Mouse (Mus musculus) forebrain, embryonic 14.5 days (tissue): ENCODE data around the gene Kmt2e. TPM values are rescaled to one million over a fixed set of nuclear protein-coding genes. Genes with fewer than 3 reads are reported as not detected.

Experiments used
- ATAC-seq: fragments of 200-750 bp; cut with Nextera tagmentation; 2 replicates; pipeline ENCODE4 v1.8.0; 2017; ENCODE audit warnings: mild to moderate bottlenecking, moderate library complexity
- DNase-seq: peaks from one replicate; pipeline ENCODE4 v3.0.0-alpha.2; 2015; ENCODE audit warnings: low spot score
- H3K27ac ChIP-seq: fragments of 300-500 bp; sonication (generic); 2 replicates; pipeline ENCODE4 v1.5.1; 2014; ENCODE audit warnings: low read depth, mild to moderate bottlenecking, control low read depth, low read length, moderate library complexity
- H3K27me3 ChIP-seq: fragments of 300-500 bp; sonication (generic); replicated peaks from 2 replicates; pipeline ENCODE4 v1.6.1; 2014; ENCODE audit warnings: low read length, control low read depth, mixed read lengths; ENCODE audit not compliant: control insufficient read depth, insufficient read depth
- H3K36me3 ChIP-seq: fragments of 300-500 bp; sonication (generic); 2 replicates; pipeline ENCODE4 v1.6.1; 2014; ENCODE audit warnings: low read length, control low read depth; ENCODE audit not compliant: control insufficient read depth, insufficient read depth
- H3K4me1 ChIP-seq: fragments of 300-500 bp; sonication (generic); 2 replicates; pipeline ENCODE4 v1.6.1; 2014; ENCODE audit warnings: antibody characterized with exemption, low read length, control low read depth; ENCODE audit not compliant: control insufficient read depth, insufficient read depth
- H3K4me2 ChIP-seq: fragments of 300-500 bp; sonication (generic); 2 replicates; pipeline ENCODE4 v1.6.1; 2014; ENCODE audit warnings: mild to moderate bottlenecking, control low read depth, low read length
- H3K4me3 ChIP-seq: fragments of 300-500 bp; sonication (generic); 2 replicates; pipeline ENCODE4 v1.5.1; 2014; ENCODE audit warnings: low read depth, low read length, control low read depth
- H3K9ac ChIP-seq: fragments of 300-500 bp; sonication (generic); 2 replicates; pipeline ENCODE4 v1.6.1; 2014; ENCODE audit warnings: mild to moderate bottlenecking, low read length, control low read depth, moderate library complexity
- H3K9me3 ChIP-seq: fragments of 300-500 bp; sonication (generic); replicated peaks from 2 replicates; pipeline ENCODE4 v1.6.1; 2016; ENCODE audit warnings: low read length, control low read depth, mixed read lengths; ENCODE audit not compliant: control insufficient read depth
- WGBS: fragments of 180-500 bp; shearing (Covaris S2); extraction: QIAGEN DNeasy Blood & Tissue Kit; methylation state at CpG from one replicate; pipeline ENCODE4 v1.1.7; 2014; 5-methylcytosine and 5-hydroxymethylcytosine counted together
- polyA plus RNA-seq: library from polyadenylated mRNA; unstranded; fragments of >200 nt; fragmentation: Nextera tagmentation; extraction: Ambion mirVana; gene quantifications from 2 replicates; pipeline ENCODE4 v1.2.1, GENCODE M21; 2014

Gene Kmt2e
- polyA plus RNA-seq, 1 experiment from 2014 or later, result 131 TPM

GRCm38 (mm10) chr5:23512556-23512955 lies 78.3 kb downstream of the Kmt2e start:
- Histone ChIP-seq H3K36me3 (peaks cover 52% of the 10 kb centered on the region), H3K4me3 (no peak overlapping the region), H3K4me1 (no peaks in the 10 kb centered on the region), H3K4me2 (no peak overlapping the region), H3K9ac (no peak overlapping the region), H3K9me3 (no peaks in the 10 kb centered on the region), H3K27me3 (no peaks in the 10 kb centered on the region), H3K27ac (no peak overlapping the region)
- DNase-seq (no peak), ATAC-seq (no peak)
- WGBS, result 96% methylated on average over 7 of the region's 7 CpGs

- DNase-seq, result no peak
- 95% methylated on average over 13 of the region's 13 CpGs for WGBS
Measured at GRCm38 (mm10) chr5:23513468-23513867, 79.2 kb downstream of the Kmt2e start.

GRCm38 (mm10) chr5:23515038-23515437 lies 80.8 kb downstream of the Kmt2e start:
- Histone ChIP-seq H3K36me3 (peaks cover 47% of the 10 kb centered on the region), H3K27ac (no peak overlapping the region), H3K27me3 (no peaks in the 10 kb centered on the region), H3K4me1 (0 out of 2 replicates have a peak, but pooled peaks cover 3% of the 10 kb centered on the region), H3K9me3 (no peaks in the 10 kb centered on the region), H3K9ac (no peak overlapping the region), H3K4me3 (no peak overlapping the region), H3K4me2 (no peak overlapping the region)
- WGBS, result 91% methylated on average over 10 of the region's 10 CpGs
- DNase-seq (no peak), ATAC-seq (no peak)

More at GRCm38 (mm10) chr5:23513468-23513867, 79.2 kb downstream of the Kmt2e start:
- ATAC-seq, result no peak
- Histone ChIP-seq H3K27ac (no peak overlapping the region), H3K27me3 (no peaks in the 10 kb centered on the region), H3K4me2 (no peak overlapping the region), H3K9ac (no peak overlapping the region), H3K4me1 (no peaks in the 10 kb centered on the region), H3K36me3 (peaks cover 51% of the 10 kb centered on the region), H3K9me3 (no peaks in the 10 kb centered on the region), H3K4me3 (no peak overlapping the region)

GRCm38 (mm10) chr5:23516962-23517361 lies 82.7 kb downstream of the Kmt2e start:
- ATAC-seq (no peak), DNase-seq (peak; percentile 27)
- no peak overlapping the region for H3K4me3 ChIP-seq
- H3K9ac ChIP-seq, result no peak overlapping the region
- WGBS, result 62% methylated on average over 3 of the region's 3 CpGs
- no peaks in the 10 kb centered on the region for H3K9me3 ChIP-seq
- no peak overlapping the region for H3K4me2 ChIP-seq
- 0 out of 2 replicates have a peak, but pooled peaks cover 3% of the 10 kb centered on the region for H3K4me1 ChIP-seq
- H3K27ac ChIP-seq, result no peak overlapping the region
- no peaks in the 10 kb centered on the region for H3K27me3 ChIP-seq
- peaks cover 44% of the 10 kb centered on the region for H3K36me3 ChIP-seq

- no peak overlapping the region for H3K4me2 ChIP-seq
- H3K27ac ChIP-seq, result peak overlapping the region; percentile 28; the same call in 1 of the 2 replicates
- ATAC-seq (no peak), DNase-seq (no peak)
- no peaks in the 10 kb centered on the region for H3K9me3 ChIP-seq
- WGBS, result 62% methylated on average over 4 of the region's 4 CpGs
- H3K9ac ChIP-seq, result no peak overlapping the region
- no peak overlapping the region for H3K4me3 ChIP-seq
- H3K27me3 ChIP-seq, result no peaks in the 10 kb centered on the region
- H3K36me3 ChIP-seq, result peaks cover 46% of the 10 kb centered on the region
- 0 out of 2 replicates have a peak, but pooled peaks cover 3% of the 10 kb centered on the region for H3K4me1 ChIP-seq
Measured at GRCm38 (mm10) chr5:23517839-23518238, 83.6 kb downstream of the Kmt2e start.

- DNase-seq, result peak; percentile 56
- no peak overlapping the region for H3K4me2 ChIP-seq
- H3K4me1 ChIP-seq, result 0 out of 2 replicates have a peak, but pooled peaks cover 3% of the 10 kb centered on the region
- H3K27ac ChIP-seq, result no peak overlapping the region
- H3K9me3 ChIP-seq, result no peaks in the 10 kb centered on the region
- peaks cover 40% of the 10 kb centered on the region for H3K36me3 ChIP-seq
- no peak overlapping the region for H3K9ac ChIP-seq
- ATAC-seq, result peak; percentile 46; the same call in 1 of the 2 replicates
- no peaks in the 10 kb centered on the region for H3K27me3 ChIP-seq
- 78% methylated on average over 3 of the region's 3 CpGs for WGBS
- no peak overlapping the region for H3K4me3 ChIP-seq
Measured at GRCm38 (mm10) chr5:23518673-23519072, 84.4 kb downstream of the Kmt2e start.

- 87% methylated on average over 3 of the region's 3 CpGs for WGBS
Measured at GRCm38 (mm10) chr5:23519679-23520078, 85.4 kb downstream of the Kmt2e start.

GRCm38 (mm10) chr5:23521645-23522044 lies 87.4 kb downstream of the Kmt2e start:
- peaks cover 44% of the 10 kb centered on the region for H3K36me3 ChIP-seq
- H3K9ac ChIP-seq, result no peak overlapping the region
- ATAC-seq (no peak), DNase-seq (no peak)
- 100% methylated on average over 1 of the region's 1 CpGs for WGBS
- no peak overlapping the region for H3K27ac ChIP-seq
- H3K4me1 ChIP-seq, result 0 out of 2 replicates have a peak, but pooled peaks cover 3% of the 10 kb centered on the region
- H3K4me2 ChIP-seq, result no peak overlapping the region
- H3K9me3 ChIP-seq, result no peaks in the 10 kb centered on the region
- no peaks in the 10 kb centered on the region for H3K27me3 ChIP-seq
- no peak overlapping the region for H3K4me3 ChIP-seq

More at GRCm38 (mm10) chr5:23519679-23520078, 85.4 kb downstream of the Kmt2e start:
- no peak overlapping the region for H3K9ac ChIP-seq
- H3K4me1 ChIP-seq, result 0 out of 2 replicates have a peak, but pooled peaks cover 3% of the 10 kb centered on the region
- H3K9me3 ChIP-seq, result no peaks in the 10 kb centered on the region
- H3K4me2 ChIP-seq, result no peak overlapping the region
- H3K27me3 ChIP-seq, result no peaks in the 10 kb centered on the region
- H3K27ac ChIP-seq, result no peak overlapping the region
- peaks cover 41% of the 10 kb centered on the region for H3K36me3 ChIP-seq
- DNase-seq (no peak), ATAC-seq (no peak)
- no peak overlapping the region for H3K4me3 ChIP-seq

- Histone ChIP-seq H3K4me3 (no peak overlapping the region), H3K9me3 (no peaks in the 10 kb centered on the region), H3K4me1 (0 out of 2 replicates have a peak, but pooled peaks cover 2% of the 10 kb centered on the region), H3K27me3 (no peaks in the 10 kb centered on the region), H3K27ac (no peak overlapping the region), H3K9ac (no peak overlapping the region), H3K36me3 (peaks cover 44% of the 10 kb centered on the region), H3K4me2 (no peak overlapping the region)
- DNase-seq, result no peak
- ATAC-seq, result no peak
- WGBS, result 83% methylated on average over 3 of the region's 3 CpGs
Measured at GRCm38 (mm10) chr5:23523936-23524335, 89.7 kb downstream of the Kmt2e start.
